In genomic region chr17:56182975-56183657, GRCm38 (mm10) we compare ENCODE assay signal across 8 mouse cellular contexts. TPM values are rescaled to one million over a fixed set of nuclear protein-coding genes. Genes with fewer than 3 reads are reported as not detected.
DNase-seq lines count a peak whose midpoint lies in the region; ATAC-seq and TF ChIP-seq lines count a peak whose summit lies in the region.

No protein-coding gene starts in this region.

- H3K4me1 ChIP-seq in E14TG2a.4 (replicated peaks; ENCODE audit: low read depth, low read length) = peaks cover 54% of the 10 kb centered on the region
- H3K4me1 ChIP-seq in forebrain, embryonic 12.5 days = peaks cover 28% of the 10 kb centered on the region
- peaks cover 22% of the 10 kb centered on the region for H3K4me1 ChIP-seq in liver, adult 2 months (ENCODE audit: control insufficient read depth, insufficient read depth, low read length)

- peaks cover 14% of the 10 kb centered on the region for H3K79me2 ChIP-seq in liver, adult 2 months (ENCODE audit: control insufficient read depth, insufficient read depth, low read length)

- peak overlapping the region; percentile 98 for H3K4me3 ChIP-seq in E14TG2a.4 (replicated peaks; ENCODE audit: low read length)
- H3K4me3 ChIP-seq in forebrain, embryonic 12.5 days (replicated peaks) = peak overlapping the region; percentile 78
- peak overlapping the region; percentile 93 for H3K4me3 ChIP-seq in liver, adult 2 months (ENCODE audit: insufficient read depth, low read depth, low read length)

- ATAC-seq in forebrain, embryonic 12.5 days (ENCODE audit: low FRiP score) = no peak; the same call in 1 of the 2 replicates

- peak overlapping the region; percentile 62 for H3K4me2 ChIP-seq in forebrain, embryonic 12.5 days

- peak; percentile 94 for DNase-seq in heart, adult 11 months
- DNase-seq in heart, postnatal 10 days = no peak
- no peak for DNase-seq in liver, adult 2 months (ENCODE audit: extremely low read depth, low read depth, low spot score)
- DNase-seq in retina, embryonic 14.5 days (ENCODE audit: low spot score) = peak; percentile 26
- DNase-seq in left cerebral cortex, postnatal 25 days (ENCODE audit: low spot score in 2 of 2) = no peak
- no peak for DNase-seq in frontal cortex, postnatal 14 days (ENCODE audit: low spot score in 2 of 2)

- peak overlapping the region; percentile 79 for H3K9ac ChIP-seq in forebrain, embryonic 12.5 days
- H3K9ac ChIP-seq in liver, adult 2 months (ENCODE audit: low read depth, low read length) = peak overlapping the region; percentile 94

- H3K27ac ChIP-seq in forebrain, embryonic 12.5 days = peak overlapping the region; percentile 67; the same call in 1 of the 2 replicates
- H3K27ac ChIP-seq in liver, adult 2 months (replicated peaks; ENCODE audit: insufficient read depth, low read depth, low read length) = peak overlapping the region; percentile 81

- H3K27me3 ChIP-seq in E14TG2a.4 (ENCODE audit: insufficient read depth, low read length) = no peaks in the 10 kb centered on the region
- no peaks in the 10 kb centered on the region for H3K27me3 ChIP-seq in forebrain, embryonic 12.5 days
- H3K27me3 ChIP-seq in liver, adult 2 months (ENCODE audit: control insufficient read depth, insufficient read depth, low read length) = no peaks in the 10 kb centered on the region

- intact Hi-C loops in heart, postnatal 10 days (cut with DNase I) = loop anchor here (2.0 kb wide), 1 partner anchor 20 kb away; the partner anchor contains the start of gene Tnfaip8l1
- intact Hi-C loops in left cerebral cortex, postnatal 25 days (cut with DNase I) = no loop called here

- 3% methylated on average over 14 of the region's 14 CpGs for WGBS in forebrain, embryonic 12.5 days
- WGBS in liver, adult 2 months = 2% methylated on average over 14 of the region's 14 CpGs

- no peak for TF ChIP-seq CTCF in E14TG2a.4 (conservative IDR thresholded peaks at IDR 0.05; ENCODE audit: low read length)
- TF ChIP-seq CTCF in liver, adult 2 months (IDR thresholded peaks at IDR 0.05; ENCODE audit: low read depth, low read length) = no peak

- peaks cover 65% of the 10 kb centered on the region for H3K36me3 ChIP-seq in E14TG2a.4 (ENCODE audit: insufficient read depth, low read length)
- H3K36me3 ChIP-seq in forebrain, embryonic 12.5 days (replicated peaks) = peaks cover 57% of the 10 kb centered on the region
- peaks cover 2% of the 10 kb centered on the region; the same call in 1 of the 2 replicates for H3K36me3 ChIP-seq in liver, adult 2 months (ENCODE audit: control insufficient read depth, insufficient read depth, low read length)

- TF ChIP-seq POLR2A in liver, adult 2 months (IDR thresholded peaks at IDR 0.05; ENCODE audit: extremely low read depth, insufficient read depth, low read length) = no peak

- no peaks in the 10 kb centered on the region for H3K9me3 ChIP-seq in E14TG2a.4 (ENCODE audit: low read length)
- no peaks in the 10 kb centered on the region for H3K9me3 ChIP-seq in forebrain, embryonic 12.5 days

RNA-seq across cellular contexts. Expression of gene Mydgf, which starts 0.6 kb away (rescaled TPM):
- 10 to 100 TPM; 36.6 to 40.3 TPM for total RNA-seq in heart, postnatal 10 days (2021)
- polyA plus RNA-seq in forebrain, embryonic 12.5 days (2016; fragmentation: Nextera tagmentation; extraction: Ambion mirVana) = 54.5 and 57.3 TPM in 2 replicates
- 89.4 and 91.1 TPM in 2 replicates for total RNA-seq in liver, adult 2 months (2014; rRNA removed)
- 81.1 and 86.0 TPM in 2 replicates for polyA plus RNA-seq in liver, adult 2 months (2012; rRNA removed)
- 10 to 100 TPM; 40.5 to 42.1 TPM for total RNA-seq in left cerebral cortex, postnatal 25 days (2021)

RNA-seq across cellular contexts. Expression of gene Tnfaip8l1, which starts 20.8 kb away (rescaled TPM):
- total RNA-seq in heart, postnatal 10 days (2021) = 1 to 10 TPM; 5.8 to 8.4 TPM
- 7.5 TPM in 2 replicates for polyA plus RNA-seq in forebrain, embryonic 12.5 days (2016; fragmentation: Nextera tagmentation; extraction: Ambion mirVana)
- total RNA-seq in liver, adult 2 months (2014; rRNA removed) = 16.2 and 20.9 TPM in 2 replicates
- 21.8 and 25.5 TPM in 2 replicates for polyA plus RNA-seq in liver, adult 2 months (2012; rRNA removed)
- total RNA-seq in left cerebral cortex, postnatal 25 days (2021) = 1 to 10 TPM; 7.8 to 8.9 TPM

RNA-seq across cellular contexts. Expression of gene Dpp9, which starts 35.6 kb away (rescaled TPM):
- 10 to 100 TPM; 29.1 to 33.3 TPM for total RNA-seq in heart, postnatal 10 days (2021)
- 43.4 and 48.6 TPM in 2 replicates for polyA plus RNA-seq in forebrain, embryonic 12.5 days (2016; fragmentation: Nextera tagmentation; extraction: Ambion mirVana)
- total RNA-seq in liver, adult 2 months (2014; rRNA removed) = 10.7 and 20.1 TPM in 2 replicates
- polyA plus RNA-seq in liver, adult 2 months (2012; rRNA removed) = 55.4 and 60.3 TPM in 2 replicates
- total RNA-seq in left cerebral cortex, postnatal 25 days (2021) = 10 to 100 TPM; 68.3 to 71.4 TPM

RNA-seq across cellular contexts. Expression of gene Sema6b, which starts 43.0 kb away (rescaled TPM):
- 10 to 100 TPM; 11.3 to 13.7 TPM for total RNA-seq in heart, postnatal 10 days (2021)
- 4.8 and 5.4 TPM in 2 replicates for polyA plus RNA-seq in forebrain, embryonic 12.5 days (2016; fragmentation: Nextera tagmentation; extraction: Ambion mirVana)
- 1.3 TPM in 2 replicates for total RNA-seq in liver, adult 2 months (2014; rRNA removed)
- 2.7 and 3.9 TPM in 2 replicates for polyA plus RNA-seq in liver, adult 2 months (2012; rRNA removed)
- 100 to 1,000 TPM; 131 TPM for total RNA-seq in left cerebral cortex, postnatal 25 days (2021)

Comparison
In these comparisons a context has a peak if more than half of its experiments do, and no peak if none do; other contexts are left out.
1. DNase-seq: peak in heart, adult 11 months (single experiment) and retina, embryonic 14.5 days (single experiment); none in heart, postnatal 10 days (0 of 2), liver, adult 2 months (single experiment), left cerebral cortex, postnatal 25 days (0 of 2) and frontal cortex, postnatal 14 days (0 of 2).
2. Peak in every context shown above with its lines, with median percentiles within 50 percentile points of each other: H3K4me3 ChIP-seq.